Comparison of ENCODE assay signal across 13 mouse cellular contexts in genomic region chr12:26489942-26490341, GRCm38 (mm10). TPM values are rescaled to one million over a fixed set of nuclear protein-coding genes. Genes with fewer than 3 reads are reported as not detected.
DNase-seq lines count a peak whose midpoint lies in the region; TF ChIP-seq lines count a peak whose summit lies in the region.
"Had no signal": no experiment of that assay in that cellular context is flagged by ENCODE, and none has a peak within 500 bp of the region (broad histone marks: within the 10 kb centered on the region; RNA-seq: fewer than 3 reads in every experiment).

No protein-coding gene starts in this region.

- no peak for DNase-seq in left cerebral cortex, adult 2 months (ENCODE audit: extremely low spot score in 1 of 2, low spot score in 2 of 2)
- DNase-seq in left cerebral cortex, postnatal 14 days (ENCODE audit: low spot score in 2 of 2), result no peak
- DNase-seq in 416B (ENCODE audit: low read depth), result peak; percentile 12
- peak; percentile 10 for DNase-seq in CD4-positive helper T cell, adult 2 months (ENCODE audit: low read depth, low spot score)
- DNase-seq in embryo, embryonic 9.5 days (ENCODE audit: extremely low spot score), result peak; percentile 25
- DNase-seq in thymus, adult 18-20 months, result no peak
- DNase-seq in frontal cortex, postnatal 10 days (ENCODE audit: low spot score in 2 of 2), result no peak
- DNase-seq in testis, postnatal 14 days (ENCODE audit: low spot score), result no peak
- DNase-seq: adrenal gland, adult 8-10 months; heart, adult 11 months; kidney, adult 18-20 months; lung, adult 2 months; right cerebral cortex, postnatal 25 days had no signal

- intact Hi-C loops in left cerebral cortex, adult 2 months (cut with DNase I), result no loop called here
- intact Hi-C loops in left cerebral cortex, postnatal 14 days (cut with DNase I), result no loop called here

- no peak overlapping the region for H3K4me3 ChIP-seq in left cerebral cortex, adult 2 months

- peak; percentile 24 for TF ChIP-seq CTCF in left cerebral cortex, adult 2 months (IDR thresholded peaks at IDR 0.05)

- H3K27ac ChIP-seq in left cerebral cortex, adult 2 months, result no peak overlapping the region

RNA-seq across cellular contexts. Expression of gene Cmpk2, which starts 20.9 kb away (rescaled TPM):
- total RNA-seq in left cerebral cortex, adult 2 months (2021), result 10 to 100 TPM; 19.5 to 21.9 TPM
- 10 to 100 TPM; 23.2 to 24.1 TPM for total RNA-seq in left cerebral cortex, postnatal 14 days (2021)

RNA-seq across cellular contexts. Expression of gene Rsad2, which starts 33.7 kb away (rescaled TPM):
- total RNA-seq in left cerebral cortex, adult 2 months (2021), result 1 to 10 TPM in 1 of 2 experiments, under 1 TPM in 1; 0.66 to 1.3 TPM
- total RNA-seq in left cerebral cortex, postnatal 14 days (2021), result under 1 TPM; 0.44 to 0.51 TPM

Comparison
In these comparisons a context has a peak if more than half of its experiments do, and no peak if none do; other contexts are left out.
1. DNase-seq: peak in 416B (single experiment), CD4-positive helper T cell, adult 2 months (single experiment) and embryo, embryonic 9.5 days (single experiment); none in left cerebral cortex, adult 2 months (0 of 2), left cerebral cortex, postnatal 14 days (0 of 2), thymus, adult 18-20 months (0 of 2), frontal cortex, postnatal 10 days (0 of 2) and testis, postnatal 14 days (single experiment).